Mouse (Mus musculus) liver, adult 2 months (tissue): ENCODE measurements around the gene Grik3.

Source experiments
- CTCF ChIP-seq: fragments of 200-500 bp; IDR thresholded peaks from 2 replicates; pipeline ENCODE4 v1.5.1; 2011; ENCODE audit warnings: low read depth, low read length, control low read depth
- POLR2A ChIP-seq: fragments of 200-500 bp; IDR thresholded peaks from 2 replicates; pipeline ENCODE4 v1.6.1; 2011; ENCODE audit warnings: low read length, control low read depth; ENCODE audit not compliant: insufficient read depth; ENCODE audit errors: extremely low read depth

DNA sequence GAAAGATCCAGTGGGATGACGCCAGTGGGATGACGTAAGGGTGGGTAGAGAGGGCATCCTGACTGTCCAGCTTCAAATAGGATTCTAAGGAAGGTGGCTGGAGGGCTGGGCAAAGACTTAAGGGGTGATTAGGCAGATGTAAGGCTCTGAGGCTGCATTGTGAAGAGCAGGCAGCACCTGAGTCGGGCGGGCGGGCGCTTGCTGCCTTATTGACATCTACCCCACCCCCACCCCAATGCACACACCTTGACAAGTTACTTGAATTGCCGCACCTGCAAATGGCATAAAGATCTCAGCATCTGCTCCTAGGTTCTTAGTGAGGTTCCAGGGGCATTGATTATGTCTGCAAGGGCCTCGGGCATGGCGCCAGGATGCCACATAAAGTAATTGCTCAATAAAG, 43.5 kb downstream of the Grik3 start:
- TF ChIP-seq CTCF (no peak), POLR2A (no peak)
